10 mouse cellular contexts compared by ENCODE assay signal in the genomic region with DNA sequence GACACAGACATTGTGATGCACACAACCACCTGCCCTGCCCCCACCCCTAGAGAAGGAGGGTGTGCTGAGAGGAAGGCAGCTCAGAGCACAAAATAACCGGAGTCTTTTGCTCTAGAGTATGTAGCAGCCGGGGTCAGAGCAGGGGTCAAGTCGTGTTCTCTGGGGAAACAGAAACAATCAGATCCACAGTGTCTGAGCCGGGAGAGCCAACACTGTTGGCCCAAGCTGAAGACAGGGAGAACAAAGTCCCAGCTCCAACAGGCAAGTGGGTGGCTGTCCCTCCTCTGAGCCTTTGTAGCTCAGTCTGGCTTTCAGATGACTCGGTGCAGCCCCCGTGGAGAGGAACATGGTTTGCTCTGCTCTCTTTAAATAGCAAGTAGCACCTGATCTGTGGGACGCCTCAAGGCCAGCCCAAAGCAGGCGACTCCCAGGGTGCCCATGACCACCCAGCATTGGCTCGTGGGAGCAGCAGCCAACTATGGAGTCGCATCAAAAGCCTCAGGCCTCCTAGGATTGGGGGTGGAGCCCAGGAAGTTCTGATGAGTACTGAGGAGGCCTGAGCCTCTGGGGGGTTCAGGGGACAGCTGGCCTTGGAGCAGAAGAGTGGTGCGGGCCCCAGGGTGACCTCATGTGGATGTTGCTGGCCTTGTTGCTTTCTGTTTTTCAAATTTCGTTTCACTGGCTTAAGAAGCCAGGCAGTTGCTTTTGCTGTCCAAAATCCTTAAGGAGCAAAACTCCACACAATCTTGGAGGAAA. TPM values are rescaled to one million over a fixed set of nuclear protein-coding genes. Genes with fewer than 3 reads are reported as not detected.
DNase-seq lines count a peak whose midpoint lies in the region; ATAC-seq and TF ChIP-seq lines count a peak whose summit lies in the region.
"Had no signal": no experiment of that assay in that cellular context is flagged by ENCODE, and none has a peak within 500 bp of the region (broad histone marks: within the 10 kb centered on the region; RNA-seq: fewer than 3 reads in every experiment).

No protein-coding gene starts in this region.

- H3K4me2 ChIP-seq in hindbrain, embryonic 12.5 days (replicated peaks): no peak overlapping the region
- no peak overlapping the region for H3K4me2 ChIP-seq in hindbrain, postnatal 0 days (ENCODE audit: low read depth, low read length)
- no peak overlapping the region for H3K4me2 ChIP-seq in midbrain, embryonic 12.5 days (replicated peaks)
- H3K4me2 ChIP-seq: stomach, embryonic 15.5 days had no signal

- no peak for TF ChIP-seq CTCF in hindbrain, postnatal 0 days (IDR thresholded peaks at IDR 0.05; ENCODE audit: low read depth)

- peak; percentile 18 for DNase-seq in adrenal gland, postnatal 10 days
- no peak for DNase-seq in adrenal gland, postnatal 25 days
- DNase-seq in hindbrain, postnatal 0 days (ENCODE audit: low spot score): no peak
- DNase-seq in embryonic facial prominence, embryonic 10.5 days (ENCODE audit: low spot score): peak; percentile 37
- DNase-seq in layer of hippocampus, postnatal 10 days (ENCODE audit: low spot score in 2 of 2): no peak

- WGBS in hindbrain, embryonic 12.5 days: 18% methylated on average over 12 of the region's 12 CpGs
- 24% methylated on average over 12 of the region's 12 CpGs for WGBS in hindbrain, postnatal 0 days
- WGBS in embryonic facial prominence, embryonic 10.5 days: 23% methylated on average over 12 of the region's 12 CpGs
- 25% methylated on average over 12 of the region's 12 CpGs for WGBS in midbrain, embryonic 12.5 days

- no peaks in the 10 kb centered on the region for H3K9me3 ChIP-seq in hindbrain, embryonic 12.5 days (replicated peaks)
- no peaks in the 10 kb centered on the region for H3K9me3 ChIP-seq in hindbrain, postnatal 0 days (ENCODE audit: low read length)
- H3K9me3 ChIP-seq in embryonic facial prominence, embryonic 10.5 days: no peaks in the 10 kb centered on the region
- no peaks in the 10 kb centered on the region for H3K9me3 ChIP-seq in midbrain, embryonic 12.5 days
- H3K9me3 ChIP-seq: stomach, embryonic 15.5 days had no signal

- H3K4me3 ChIP-seq in hindbrain, embryonic 12.5 days: no peak overlapping the region
- H3K4me3 ChIP-seq in hindbrain, postnatal 0 days (ENCODE audit: low read length): no peak overlapping the region
- no peak overlapping the region for H3K4me3 ChIP-seq in embryonic facial prominence, embryonic 10.5 days
- no peak overlapping the region for H3K4me3 ChIP-seq in midbrain, embryonic 12.5 days
- H3K4me3 ChIP-seq: stomach, embryonic 15.5 days had no signal

- 0 out of 2 replicates have a peak overlapping the region, but pooled peaks have one; percentile 7 for H3K27ac ChIP-seq in hindbrain, embryonic 12.5 days
- no peak overlapping the region for H3K27ac ChIP-seq in hindbrain, postnatal 0 days
- peak overlapping the region; percentile 76 for H3K27ac ChIP-seq in embryonic facial prominence, embryonic 10.5 days (replicated peaks)
- peak overlapping the region; percentile 40 for H3K27ac ChIP-seq in midbrain, embryonic 12.5 days (replicated peaks)
- H3K27ac ChIP-seq: stomach, embryonic 15.5 days had no signal

- ATAC-seq in hindbrain, embryonic 12.5 days (ENCODE audit: low FRiP score): no peak
- ATAC-seq in hindbrain, postnatal 0 days: no peak
- ATAC-seq in midbrain, embryonic 12.5 days (ENCODE audit: low FRiP score, low read depth): no peak
- ATAC-seq in CD4-positive, CD25-positive, alpha-beta regulatory T cell, adult 4 months: no peak

- H3K9ac ChIP-seq in hindbrain, embryonic 12.5 days: no peak overlapping the region
- no peak overlapping the region for H3K9ac ChIP-seq in hindbrain, postnatal 0 days (replicated peaks; ENCODE audit: low read length)
- no peak overlapping the region for H3K9ac ChIP-seq in midbrain, embryonic 12.5 days (replicated peaks)
- H3K9ac ChIP-seq: stomach, embryonic 15.5 days had no signal

- peaks cover 47% of the 10 kb centered on the region for H3K4me1 ChIP-seq in hindbrain, embryonic 12.5 days
- peaks cover 19% of the 10 kb centered on the region; the same call in 1 of the 2 replicates for H3K4me1 ChIP-seq in hindbrain, postnatal 0 days (ENCODE audit: insufficient read depth, low read length)
- H3K4me1 ChIP-seq in embryonic facial prominence, embryonic 10.5 days: peaks cover 56% of the 10 kb centered on the region
- H3K4me1 ChIP-seq in midbrain, embryonic 12.5 days: peaks cover 46% of the 10 kb centered on the region

- no peaks in the 10 kb centered on the region for H3K36me3 ChIP-seq in hindbrain, embryonic 12.5 days
- no peaks in the 10 kb centered on the region for H3K36me3 ChIP-seq in hindbrain, postnatal 0 days (ENCODE audit: insufficient read depth, low read length)
- H3K36me3 ChIP-seq in embryonic facial prominence, embryonic 10.5 days (replicated peaks): no peaks in the 10 kb centered on the region
- H3K36me3 ChIP-seq in midbrain, embryonic 12.5 days: no peaks in the 10 kb centered on the region
- H3K36me3 ChIP-seq: stomach, embryonic 15.5 days had no signal

- peaks cover 20% of the 10 kb centered on the region for H3K27me3 ChIP-seq in hindbrain, embryonic 12.5 days
- no peaks in the 10 kb centered on the region for H3K27me3 ChIP-seq in hindbrain, postnatal 0 days (ENCODE audit: insufficient read depth, low read length)
- peaks cover 14% of the 10 kb centered on the region; the same call in 1 of the 2 replicates for H3K27me3 ChIP-seq in embryonic facial prominence, embryonic 10.5 days (replicated peaks; ENCODE audit: low read depth, poor library complexity, severe bottlenecking)
- peaks cover 29% of the 10 kb centered on the region for H3K27me3 ChIP-seq in midbrain, embryonic 12.5 days
- H3K27me3 ChIP-seq: stomach, embryonic 15.5 days had no signal

RNA-seq across cellular contexts. Expression of a gene that starts 28.6 kb away (rescaled TPM):
- 1 to 10 TPM; 4.8 to 6.8 TPM for total RNA-seq in adrenal gland, postnatal 10 days (2021)
- 5.8 and 5.9 TPM in 2 replicates for total RNA-seq in adrenal gland, postnatal 25 days (2021)
- polyA plus RNA-seq in hindbrain, embryonic 12.5 days (2016; fragmentation: Nextera tagmentation; extraction: Ambion mirVana): 14.6 and 16.1 TPM in 2 replicates
- 134 and 141 TPM in 2 replicates for total RNA-seq in hindbrain, postnatal 0 days (2014; rRNA removed)
- polyA plus RNA-seq in hindbrain, postnatal 0 days (2015; fragmentation: Nextera tagmentation; extraction: Ambion mirVana): 94.1 and 96.2 TPM in 2 replicates
- polyA plus RNA-seq in embryonic facial prominence, embryonic 10.5 days (2016; fragmentation: Nextera tagmentation; extraction: Ambion mirVana): 1.5 and 1.6 TPM in 2 replicates
- 9.7 and 12.0 TPM in 2 replicates for polyA plus RNA-seq in midbrain, embryonic 12.5 days (2016; fragmentation: Nextera tagmentation; extraction: Ambion mirVana)
- not detected for polyA plus RNA-seq in CD4-positive, CD25-positive, alpha-beta regulatory T cell, adult 4 months (2017; shearing (Covaris generic))
- total RNA-seq in layer of hippocampus, postnatal 10 days (2021): 100 to 1,000 TPM; 108 to 118 TPM
- total RNA-seq: hematopoietic stem cell, adult 5-6 weeks had no signal

RNA-seq across cellular contexts. Expression of a gene that starts 43.5 kb away (rescaled TPM):
- 10 to 100 TPM; 21.7 to 25.4 TPM for total RNA-seq in adrenal gland, postnatal 10 days (2021)
- 32.6 and 34.1 TPM in 2 replicates for total RNA-seq in adrenal gland, postnatal 25 days (2021)
- polyA plus RNA-seq in hindbrain, embryonic 12.5 days (2016; fragmentation: Nextera tagmentation; extraction: Ambion mirVana): 1.5 and 2.1 TPM in 2 replicates
- 5.9 and 6.3 TPM in 2 replicates for total RNA-seq in hindbrain, postnatal 0 days (2014; rRNA removed)
- polyA plus RNA-seq in hindbrain, postnatal 0 days (2015; fragmentation: Nextera tagmentation; extraction: Ambion mirVana): 0.96 and 1.4 TPM in 2 replicates
- polyA plus RNA-seq in embryonic facial prominence, embryonic 10.5 days (2016; fragmentation: Nextera tagmentation; extraction: Ambion mirVana): 1.5 and 1.7 TPM in 2 replicates
- polyA plus RNA-seq in midbrain, embryonic 12.5 days (2016; fragmentation: Nextera tagmentation; extraction: Ambion mirVana): 1.2 and 1.3 TPM in 2 replicates
- polyA plus RNA-seq in CD4-positive, CD25-positive, alpha-beta regulatory T cell, adult 4 months (2017; shearing (Covaris generic)): 10 to 100 TPM in 1 of 2 experiments, 1 to 10 TPM in 1; 9.1 to 12.2 TPM
- total RNA-seq in layer of hippocampus, postnatal 10 days (2021): 10 to 100 TPM; 80.9 to 91.4 TPM

RNA-seq across cellular contexts. Expression of a gene that starts 55.9 kb away (rescaled TPM):
- 10 to 100 TPM; 16.2 to 22.6 TPM for total RNA-seq in adrenal gland, postnatal 10 days (2021)
- 15.9 and 19.5 TPM in 2 replicates for total RNA-seq in adrenal gland, postnatal 25 days (2021)
- 0.13 TPM in 1 of 2 replicates, not detected in the other for polyA plus RNA-seq in hindbrain, embryonic 12.5 days (2016; fragmentation: Nextera tagmentation; extraction: Ambion mirVana)
- not detected in 2 replicates for total RNA-seq in hindbrain, postnatal 0 days (2014; rRNA removed)
- polyA plus RNA-seq in hindbrain, postnatal 0 days (2015; fragmentation: Nextera tagmentation; extraction: Ambion mirVana): 0.11 TPM in 1 of 2 replicates, not detected in the other
- polyA plus RNA-seq in embryonic facial prominence, embryonic 10.5 days (2016; fragmentation: Nextera tagmentation; extraction: Ambion mirVana): not detected in 2 replicates
- polyA plus RNA-seq in midbrain, embryonic 12.5 days (2016; fragmentation: Nextera tagmentation; extraction: Ambion mirVana): not detected in 2 replicates
- not detected for polyA plus RNA-seq in CD4-positive, CD25-positive, alpha-beta regulatory T cell, adult 4 months (2017; shearing (Covaris generic))
- total RNA-seq in layer of hippocampus, postnatal 10 days (2021): 1 to 10 TPM in 1 of 2 experiments, under 1 TPM in 1; 0.96 to 1.3 TPM
- total RNA-seq: hematopoietic stem cell, adult 5-6 weeks had no signal

Comparison
In these comparisons a context has a peak if more than half of its experiments do, and no peak if none do; other contexts are left out.
1. DNase-seq: peak in adrenal gland, postnatal 10 days (single experiment) and embryonic facial prominence, embryonic 10.5 days (single experiment); none in adrenal gland, postnatal 25 days (single experiment), hindbrain, postnatal 0 days (single experiment) and layer of hippocampus, postnatal 10 days (0 of 2).